Mouse (Mus musculus) heart, embryonic 12.5 days (tissue): Measurements from ENCODE around the gene Ugt1a8. TPM values are rescaled to one million over a fixed set of nuclear protein-coding genes. Genes with fewer than 3 reads are reported as not detected.

ENCODE experiments used
- ATAC-seq: fragments of 200-750 bp; cut with Nextera tagmentation; 2 replicates; pipeline ENCODE4 v1.8.0; 2017; ENCODE audit warnings: moderate TSS enrichment, moderate library complexity; ENCODE audit not compliant: insufficient number of reproducible peaks, low FRiP score
- H3K27ac ChIP-seq: fragments of 300-500 bp; sonication (generic); 2 replicates; pipeline ENCODE4 v1.5.1; 2016; ENCODE audit warnings: mild to moderate bottlenecking, moderate library complexity; ENCODE audit not compliant: poor library complexity, severe bottlenecking
- H3K27me3 ChIP-seq: fragments of 300-500 bp; sonication (generic); replicated peaks from 2 replicates; pipeline ENCODE4 v1.6.1; 2016; ENCODE audit warnings: mild to moderate bottlenecking, moderate library complexity
- H3K36me3 ChIP-seq: fragments of 300-500 bp; sonication (generic); 2 replicates; pipeline ENCODE4 v1.6.1; 2016; ENCODE audit warnings: mild to moderate bottlenecking, moderate library complexity
- H3K4me1 ChIP-seq: fragments of 300-500 bp; sonication (generic); replicated peaks from 2 replicates; pipeline ENCODE4 v1.6.1; 2016; ENCODE audit warnings: mild to moderate bottlenecking
- H3K4me2 ChIP-seq: fragments of 300-500 bp; sonication (generic); 2 replicates; pipeline ENCODE4 v1.6.1; 2016; ENCODE audit warnings: mild to moderate bottlenecking, moderate library complexity
- H3K4me3 ChIP-seq: fragments of 300-500 bp; sonication (generic); 2 replicates; pipeline ENCODE4 v1.5.1; 2016; ENCODE audit warnings: mild to moderate bottlenecking
- H3K9ac ChIP-seq: fragments of 300-500 bp; sonication (generic); 2 replicates; pipeline ENCODE4 v1.6.1; 2016; ENCODE audit warnings: mild to moderate bottlenecking, moderate library complexity
- H3K9me3 ChIP-seq: fragments of 300-500 bp; sonication (generic); replicated peaks from 2 replicates; pipeline ENCODE4 v1.6.1; 2016; ENCODE audit warnings: mild to moderate bottlenecking, moderate library complexity
- WGBS: fragments of 180-500 bp; shearing (Covaris S2); methylation state at CpG from one replicate; pipeline ENCODE4 v1.1.7; 2016; 5-methylcytosine and 5-hydroxymethylcytosine counted together
- polyA plus RNA-seq: library from polyadenylated mRNA; unstranded; fragments of >200 nt; fragmentation: Nextera tagmentation; extraction: Ambion mirVana; gene quantifications from 2 replicates; pipeline ENCODE4 v1.2.1, GENCODE M21; 2016

Ugt1a8 gene
- polyA plus RNA-seq, 1 experiment from 2014 or later, result not detected

DNA sequence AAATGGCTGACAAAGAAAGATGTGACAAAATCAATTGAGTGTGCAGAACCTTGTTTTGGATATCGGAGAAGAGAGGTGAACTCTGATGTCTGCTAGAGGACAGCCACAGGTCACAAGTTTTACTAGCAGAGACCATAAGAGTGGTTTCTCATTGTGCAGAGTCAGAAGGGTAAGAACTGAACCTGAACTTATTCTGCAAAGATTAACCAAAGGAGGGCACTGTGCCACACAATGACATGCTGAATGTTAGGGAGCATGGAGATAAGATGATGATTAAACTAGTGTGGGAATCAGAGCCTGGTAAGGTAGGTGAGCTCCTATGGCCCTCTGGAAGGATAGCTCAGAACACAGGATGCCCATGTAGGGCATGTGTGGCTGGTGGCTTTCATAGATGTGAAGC is 108.1 kb downstream of the Ugt1a8 start:
- no peak for ATAC-seq
- Histone ChIP-seq H3K4me1 (no peaks in the 10 kb centered on the region), H3K27me3 (no peaks in the 10 kb centered on the region), H3K27ac (no peak overlapping the region), H3K9ac (no peak overlapping the region), H3K4me2 (no peak overlapping the region), H3K9me3 (no peaks in the 10 kb centered on the region), H3K4me3 (no peak overlapping the region), H3K36me3 (no peaks in the 10 kb centered on the region)
- 89% methylated on average over 1 of the region's 1 CpGs for WGBS

DNA sequence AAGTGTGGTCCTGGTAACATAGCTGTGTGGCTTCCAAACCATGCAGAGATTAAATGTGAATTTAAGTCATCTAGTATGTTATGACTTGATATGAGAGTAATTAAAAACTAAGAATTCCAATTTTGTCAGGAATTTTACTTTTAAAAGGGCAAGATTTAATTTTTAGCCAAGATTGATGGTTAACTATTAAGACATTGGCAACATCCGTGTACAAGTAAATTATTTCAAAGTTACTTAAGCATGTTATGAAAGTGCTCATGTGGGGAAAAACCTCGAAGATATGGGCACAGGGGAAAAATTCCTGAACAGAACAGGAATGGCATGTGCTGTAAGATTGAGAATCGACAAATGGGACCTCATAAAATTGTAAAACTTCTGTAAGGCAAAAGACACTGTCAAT is 109.8 kb downstream of the Ugt1a8 start:
- Histone ChIP-seq H3K27ac (no peak overlapping the region), H3K4me1 (no peaks in the 10 kb centered on the region), H3K9me3 (no peaks in the 10 kb centered on the region), H3K4me2 (no peak overlapping the region), H3K27me3 (no peaks in the 10 kb centered on the region; the same call in 1 of the 2 replicates), H3K4me3 (no peak overlapping the region), H3K9ac (no peak overlapping the region), H3K36me3 (no peaks in the 10 kb centered on the region)
- no peak for ATAC-seq
- 69% methylated on average over 3 of the region's 3 CpGs for WGBS

- Histone ChIP-seq H3K9me3 (no peaks in the 10 kb centered on the region; the same call in 1 of the 2 replicates), H3K9ac (no peak overlapping the region), H3K4me3 (no peak overlapping the region), H3K4me2 (no peak overlapping the region), H3K4me1 (no peaks in the 10 kb centered on the region), H3K27ac (no peak overlapping the region), H3K27me3 (no peaks in the 10 kb centered on the region; the same call in 1 of the 2 replicates), H3K36me3 (no peaks in the 10 kb centered on the region)
- 80% methylated on average over 2 of the region's 2 CpGs for WGBS
- ATAC-seq, result no peak
Measured at GRCm38 (mm10) chr1:88199996-88200395, 112.4 kb downstream of the Ugt1a8 start.

DNA sequence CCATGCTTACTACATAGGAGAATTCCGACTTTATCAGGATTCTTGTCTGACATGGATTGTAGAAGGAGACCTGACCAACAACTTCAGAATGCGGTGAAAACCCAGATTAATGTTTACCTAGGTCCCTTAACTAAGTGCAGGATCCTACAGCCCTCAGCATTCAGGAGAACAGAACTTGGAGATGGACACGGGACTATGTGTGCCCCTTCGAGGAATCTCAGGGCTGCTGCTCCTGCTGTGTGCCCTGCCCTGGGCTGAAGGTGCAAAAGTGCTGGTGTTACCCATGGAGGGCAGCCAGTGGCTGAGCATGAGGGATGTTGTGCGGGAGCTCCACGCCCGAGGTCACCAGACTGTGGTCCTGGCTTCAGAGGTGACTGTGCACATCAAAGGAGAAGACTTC is 112.8 kb downstream of the Ugt1a8 start, which contains the start of gene Ugt1a2:
TSS of gene Ugt1a2 (plus strand) at position 146 of the 400 bp plus-strand sequence.
- Histone ChIP-seq H3K27ac (no peak within 1 kb of the TSS), H3K4me3 (no peak within 1 kb of the TSS), H3K9me3 (no peaks in the 10 kb centered on the region; the same call in 1 of the 2 replicates), H3K27me3 (no peaks in the 10 kb centered on the region; the same call in 1 of the 2 replicates), H3K4me2 (no peak within 1 kb of the TSS), H3K4me1 (no peaks in the 10 kb centered on the region), H3K36me3 (no peaks in the 10 kb centered on the region), H3K9ac (no peak within 1 kb of the TSS)
- no peak for ATAC-seq
- 79% methylated on average over 7 of the region's 7 CpGs for WGBS

DNA sequence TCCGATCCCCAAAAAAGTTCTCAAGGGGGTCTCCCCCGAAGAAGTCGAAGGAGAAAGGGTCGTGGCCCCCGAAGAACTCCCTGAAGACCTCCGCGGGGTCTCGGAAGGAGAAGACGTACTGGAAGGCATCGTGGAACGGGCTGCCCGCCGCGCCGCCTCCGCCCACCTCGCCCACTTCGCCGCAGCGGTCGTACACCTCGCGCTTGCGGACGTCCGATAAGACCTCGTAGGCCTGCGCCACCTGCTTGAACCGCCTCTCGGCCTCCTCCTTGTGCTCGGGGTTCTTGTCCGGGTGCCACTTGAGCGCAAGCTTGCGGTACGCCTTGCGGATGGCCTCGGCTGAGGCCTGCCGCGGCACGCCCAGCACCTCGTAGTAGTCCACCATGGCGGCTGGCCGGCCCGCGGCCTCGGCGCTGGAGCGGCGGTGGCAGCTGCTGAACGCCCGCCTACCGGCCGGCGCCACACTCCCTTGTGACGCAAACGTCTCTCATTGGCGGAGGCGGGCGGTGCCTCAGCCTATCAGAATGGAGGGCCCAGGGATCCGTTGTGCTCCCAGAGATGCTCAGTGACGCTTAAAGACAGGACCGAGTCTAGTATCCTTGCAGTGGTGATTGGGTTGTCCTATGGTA is 117.8 kb downstream of the Ugt1a8 start, which contains the start of gene Dnajb3:
TSS of gene Dnajb3 (minus strand) at position 489 of the 629 bp plus-strand sequence.
- Histone ChIP-seq H3K4me3 (peak within 1 kb of the TSS; percentile 52), H3K4me1 (no peaks in the 10 kb centered on the region), H3K9me3 (peaks cover 2% of the 10 kb centered on the region; the same call in 1 of the 2 replicates), H3K4me2 (peak within 1 kb of the TSS; percentile 77), H3K9ac (peak within 1 kb of the TSS; percentile 69), H3K36me3 (no peaks in the 10 kb centered on the region), H3K27me3 (peaks cover 3% of the 10 kb centered on the region; the same call in 1 of the 2 replicates), H3K27ac (no peak within 1 kb of the TSS)
- peak; percentile 96 for ATAC-seq
- WGBS, result 4% methylated on average over 62 of the region's 62 CpGs

DNA sequence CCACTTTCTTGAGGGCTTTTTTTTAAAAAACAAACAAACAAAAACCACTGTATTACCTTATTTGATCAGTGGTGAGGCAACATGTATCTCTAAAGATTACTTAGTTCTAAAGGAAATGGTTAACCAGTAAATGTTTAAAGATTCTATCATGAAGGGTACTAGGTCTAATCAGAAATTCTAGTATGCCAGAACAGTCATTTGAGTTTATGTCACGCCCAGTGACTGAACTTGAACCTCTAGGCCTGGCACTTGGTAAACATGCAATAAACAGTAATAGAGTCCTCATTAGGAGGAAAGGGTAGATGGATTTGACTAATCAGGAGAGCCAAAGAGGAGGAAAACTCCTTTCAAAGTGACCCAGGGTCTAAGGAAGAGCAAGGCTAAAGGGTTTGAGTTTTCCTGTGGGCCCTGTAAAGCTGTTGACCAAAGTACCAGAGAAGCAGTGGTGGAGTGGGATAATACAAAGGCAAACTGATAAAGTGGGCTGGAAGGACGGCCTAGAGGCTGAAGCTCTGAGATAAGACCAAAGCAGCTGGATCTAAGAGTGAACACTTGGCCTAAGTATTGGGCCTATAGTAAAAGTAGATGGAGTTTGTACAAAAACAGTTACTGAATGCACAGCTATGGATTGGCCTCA is 119.3 kb downstream of the Ugt1a8 start:
- ATAC-seq, result peak; percentile 74; the same call in 1 of the 2 replicates
- 56% methylated on average over 2 of the region's 2 CpGs for WGBS
- Histone ChIP-seq H3K27me3 (peaks cover 3% of the 10 kb centered on the region; the same call in 1 of the 2 replicates), H3K36me3 (no peaks in the 10 kb centered on the region), H3K4me2 (no peak overlapping the region), H3K27ac (peak overlapping the region; percentile 9; the same call in 1 of the 2 replicates), H3K4me1 (no peaks in the 10 kb centered on the region), H3K9me3 (peaks cover 7% of the 10 kb centered on the region), H3K9ac (no peak overlapping the region), H3K4me3 (no peak overlapping the region)

DNA sequence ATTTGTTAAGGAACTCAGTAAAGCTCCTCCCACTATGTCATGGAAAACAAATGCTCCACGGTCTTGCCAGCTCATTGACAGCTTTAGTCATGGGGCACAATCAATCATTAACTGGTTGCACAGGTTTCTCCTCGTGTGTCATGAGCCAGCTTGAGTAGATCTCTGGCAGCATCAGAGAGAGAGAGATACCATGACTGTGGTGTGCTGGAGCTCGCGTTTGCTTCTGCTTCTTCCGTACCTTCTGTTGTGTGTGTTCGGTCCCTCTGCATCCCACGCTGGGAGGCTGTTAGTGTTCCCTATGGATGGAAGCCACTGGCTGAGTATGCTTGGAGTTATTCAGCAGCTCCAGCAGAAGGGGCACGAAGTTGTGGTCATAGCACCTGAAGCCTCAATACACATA is 124.2 kb downstream of the Ugt1a8 start, which contains the start of gene Ugt1a1:
TSS of gene Ugt1a1 (plus strand) at position 148 of the 400 bp plus-strand sequence.
- H3K27ac ChIP-seq, result no peak within 1 kb of the TSS
- H3K36me3 ChIP-seq, result no peaks in the 10 kb centered on the region
- WGBS, result 60% methylated on average over 8 of the region's 8 CpGs
- H3K9ac ChIP-seq, result no peak within 1 kb of the TSS
- H3K4me3 ChIP-seq, result no peak within 1 kb of the TSS
- no peak for ATAC-seq
- H3K4me1 ChIP-seq, result no peaks in the 10 kb centered on the region
- H3K9me3 ChIP-seq, result peaks cover 48% of the 10 kb centered on the region
- no peak within 1 kb of the TSS for H3K4me2 ChIP-seq
- no peaks in the 10 kb centered on the region for H3K27me3 ChIP-seq

GRCm38 (mm10) chr1:88212341-88213045 is 124.9 kb downstream of the Ugt1a8 start:
- Histone ChIP-seq H3K27ac (no peak overlapping the region), H3K4me1 (no peaks in the 10 kb centered on the region), H3K27me3 (no peaks in the 10 kb centered on the region), H3K36me3 (no peaks in the 10 kb centered on the region), H3K9ac (no peak overlapping the region), H3K9me3 (peaks cover 54% of the 10 kb centered on the region), H3K4me2 (no peak overlapping the region), H3K4me3 (no peak overlapping the region)
- 0 out of 2 replicates have a peak, but pooled peaks have one; percentile 16 for ATAC-seq
- WGBS, result 54% methylated on average over 8 of the region's 8 CpGs

DNA sequence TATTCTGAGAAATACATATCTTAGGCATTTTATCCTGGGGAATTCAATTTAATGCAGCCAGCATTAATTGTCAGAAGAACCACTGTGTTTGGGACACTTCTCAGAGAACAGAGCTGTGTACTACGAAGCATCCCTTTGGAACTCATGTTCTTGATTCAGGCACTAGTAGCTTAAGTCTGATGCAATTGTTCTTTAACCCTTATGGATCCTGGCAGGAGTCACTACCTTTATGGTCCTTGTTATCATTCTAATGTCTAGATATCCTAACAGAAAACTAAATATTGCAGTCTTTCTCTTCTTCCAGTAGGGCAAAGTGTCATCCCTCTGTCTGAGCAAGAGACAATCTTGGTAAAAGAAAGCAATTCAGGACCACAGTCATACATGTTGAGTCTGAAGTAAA is 125.4 kb downstream of the Ugt1a8 start:
- H3K9ac ChIP-seq, result no peak overlapping the region
- no peaks in the 10 kb centered on the region for H3K36me3 ChIP-seq
- no peak overlapping the region for H3K4me2 ChIP-seq
- WGBS, result 67% methylated on average over 1 of the region's 1 CpGs
- no peak overlapping the region for H3K27ac ChIP-seq
- ATAC-seq, result no peak
- peaks cover 57% of the 10 kb centered on the region for H3K9me3 ChIP-seq
- no peak overlapping the region for H3K4me3 ChIP-seq
- no peaks in the 10 kb centered on the region for H3K27me3 ChIP-seq
- H3K4me1 ChIP-seq, result no peaks in the 10 kb centered on the region

- WGBS, result 66% methylated on average over 2 of the region's 2 CpGs
- Histone ChIP-seq H3K27me3 (no peaks in the 10 kb centered on the region), H3K36me3 (no peaks in the 10 kb centered on the region), H3K4me3 (no peak overlapping the region), H3K27ac (no peak overlapping the region), H3K4me1 (no peaks in the 10 kb centered on the region), H3K4me2 (no peak overlapping the region), H3K9me3 (peaks cover 57% of the 10 kb centered on the region), H3K9ac (no peak overlapping the region)
- 0 out of 2 replicates have a peak, but pooled peaks have one; percentile 5 for ATAC-seq
Measured at GRCm38 (mm10) chr1:88213766-88214461, 126.3 kb downstream of the Ugt1a8 start.
